Mouse (Mus musculus): ENCODE measurements at regions not wholly inside any gene's neighbourhood (a gene's known extent, or its start where the extent isn't known, plus 50 kb on each side); places are given as distances from the start of the nearest gene placed in this dataset.
A peak's percentile ranks its signal among the peaks of the same experiment; 100 is the strongest.

- DNase-seq = no peak
Measured at GRCm38 (mm10) chr12:94470981-94471380, 1221.0 kb upstream of the Flrt2 start.

- DNase-seq = no peak
Measured at GRCm38 (mm10) chr12:94488721-94489120, 1203.3 kb upstream of the Flrt2 start.

- no peak for DNase-seq
Measured at GRCm38 (mm10) chr12:94508099-94508498, 1183.9 kb upstream of the Flrt2 start.

GRCm38 (mm10) chr12:94509855-94510254, 1182.2 kb upstream of the Flrt2 start:
- no peak for DNase-seq

- no peak for DNase-seq
Measured at GRCm38 (mm10) chr12:94544706-94545105, 1147.3 kb upstream of the Flrt2 start.

GRCm38 (mm10) chr12:94560374-94561194, 1131.4 kb upstream of the Flrt2 start:
- DNase-seq = no peak

- no peak for DNase-seq
Measured at GRCm38 (mm10) chr12:94574981-94575380, 1117.0 kb upstream of the Flrt2 start.

- no peak for DNase-seq
Measured at GRCm38 (mm10) chr12:94580345-94580744, 1111.7 kb upstream of the Flrt2 start.

GRCm38 (mm10) chr12:94584309-94584708, 1107.7 kb upstream of the Flrt2 start:
- DNase-seq = no peak

GRCm38 (mm10) chr12:94587031-94587430, 1105.0 kb upstream of the Flrt2 start:
- DNase-seq = no peak

- no peak for DNase-seq
Measured at GRCm38 (mm10) chr12:94588599-94588998, 1103.4 kb upstream of the Flrt2 start.

GRCm38 (mm10) chr12:94589033-94589432, 1103.0 kb upstream of the Flrt2 start:
- DNase-seq = no peak

- no peak for DNase-seq
Measured at GRCm38 (mm10) chr12:94605566-94605965, 1086.5 kb upstream of the Flrt2 start.

GRCm38 (mm10) chr12:94636555-94636954, 1055.5 kb upstream of the Flrt2 start:
- no peak for DNase-seq

GRCm38 (mm10) chr12:94640153-94640552, 1051.9 kb upstream of the Flrt2 start:
- DNase-seq = no peak

- peak; percentile 11 for DNase-seq
Measured at GRCm38 (mm10) chr12:94645302-94645701, 1046.7 kb upstream of the Flrt2 start.

- DNase-seq = no peak
Measured at GRCm38 (mm10) chr12:94670035-94670434, 1022.0 kb upstream of the Flrt2 start.

GRCm38 (mm10) chr12:94674925-94675324, 1017.1 kb upstream of the Flrt2 start:
- DNase-seq = no peak

- DNase-seq = no peak
Measured at GRCm38 (mm10) chr12:94691341-94692029, 1000.5 kb upstream of the Flrt2 start.

GRCm38 (mm10) chr12:94731391-94731790, 960.6 kb upstream of the Flrt2 start:
- DNase-seq = no peak

GRCm38 (mm10) chr12:94733179-94733578, 958.8 kb upstream of the Flrt2 start:
- DNase-seq = no peak

GRCm38 (mm10) chr12:94737263-94737662, 954.8 kb upstream of the Flrt2 start:
- DNase-seq = no peak

- DNase-seq = no peak
Measured at GRCm38 (mm10) chr12:94749747-94750515, 942.1 kb upstream of the Flrt2 start.

GRCm38 (mm10) chr12:94755754-94756153, 936.3 kb upstream of the Flrt2 start:
- no peak for DNase-seq
